Mouse (Mus musculus) olfactory bulb, adult 2 months (tissue): ENCODE data around the gene Ryr1.

ENCODE experiments used
- CTCF ChIP-seq: fragments of 200-500 bp; IDR thresholded peaks from 2 replicates; pipeline ENCODE4 v1.5.1; 2012; ENCODE audit warnings: low read depth, mild to moderate bottlenecking, low read length, moderate library complexity; ENCODE audit not compliant: insufficient read depth
- POLR2A ChIP-seq: fragments of 200-500 bp; IDR thresholded peaks from 2 replicates; pipeline ENCODE4 v1.6.1; 2012; ENCODE audit warnings: mild to moderate bottlenecking, low read depth, low read length, moderate library complexity; ENCODE audit not compliant: insufficient read depth

GRCm38 (mm10) chr7:29146625-29147367 lies 21.8 kb upstream of the Ryr1 start:
- TF ChIP-seq CTCF (no peak), POLR2A (no peak)
